Mouse (Mus musculus) heart, postnatal 0 days (tissue): ENCODE data around the gene Gjc3.

Source experiments
- CTCF ChIP-seq: IDR thresholded peaks from 2 replicates; pipeline ENCODE4 v1.5.1; 2016; ENCODE audit warnings: antibody characterized with exemption, control low read depth, low read depth
- EP300 ChIP-seq: IDR thresholded peaks from 2 replicates; pipeline ENCODE4 v1.6.1; 2016; ENCODE audit warnings: antibody characterized with exemption, low read depth

GRCm38 (mm10) chr5:137966492-137966891 is 3.6 kb upstream of the Gjc3 start:
- TF ChIP-seq EP300 (no peak), CTCF (no peak)
